Mouse (Mus musculus) embryonic facial prominence, embryonic 12.5 days (tissue): Measurements from ENCODE around the gene Gipc3. TPM values are rescaled to one million over a fixed set of nuclear protein-coding genes. Genes with fewer than 3 reads are reported as not detected.

Experiments
- ATAC-seq: fragments of 200-750 bp; cut with Nextera tagmentation; 2 replicates; pipeline ENCODE4 v1.8.0; 2017; ENCODE audit not compliant: insufficient number of reproducible peaks, insufficient read depth, low FRiP score, low TSS enrichment
- H3K27ac ChIP-seq: fragments of 300-500 bp; sonication (generic); 2 replicates; pipeline ENCODE4 v1.5.1; 2016; ENCODE audit warnings: mild to moderate bottlenecking
- H3K27me3 ChIP-seq: fragments of 300-500 bp; sonication (generic); 2 replicates; pipeline ENCODE4 v1.6.1; 2016; ENCODE audit warnings: mild to moderate bottlenecking, moderate library complexity
- H3K36me3 ChIP-seq: fragments of 300-500 bp; sonication (generic); 2 replicates; pipeline ENCODE4 v1.6.1; 2016; ENCODE audit warnings: mild to moderate bottlenecking
- H3K4me1 ChIP-seq: fragments of 300-500 bp; sonication (generic); 2 replicates; pipeline ENCODE4 v1.6.1; 2016
- H3K4me2 ChIP-seq: fragments of 300-500 bp; sonication (generic); replicated peaks from 2 replicates; pipeline ENCODE4 v1.6.1; 2016; ENCODE audit warnings: mild to moderate bottlenecking, moderate library complexity
- H3K4me3 ChIP-seq: fragments of 300-500 bp; sonication (generic); 2 replicates; pipeline ENCODE4 v1.5.1; 2016; ENCODE audit warnings: mild to moderate bottlenecking
- H3K9ac ChIP-seq: fragments of 300-500 bp; sonication (generic); 2 replicates; pipeline ENCODE4 v1.6.1; 2016; ENCODE audit warnings: mild to moderate bottlenecking, moderate library complexity
- H3K9me3 ChIP-seq: fragments of 300-500 bp; sonication (generic); 2 replicates; pipeline ENCODE4 v1.6.1; 2016; ENCODE audit warnings: mild to moderate bottlenecking, moderate library complexity
- WGBS: fragments of 180-500 bp; shearing (Covaris S2); methylation state at CpG from one replicate; pipeline ENCODE4 v1.1.7; 2016; 5-methylcytosine and 5-hydroxymethylcytosine counted together
- polyA plus RNA-seq: library from polyadenylated mRNA; unstranded; fragments of >200 nt; fragmentation: Nextera tagmentation; extraction: Ambion mirVana; gene quantifications from 2 replicates; pipeline ENCODE4 v1.2.1, GENCODE M21; 2016

Gene Gipc3
- polyA plus RNA-seq, 1 experiment from 2014 or later, result not detected

GRCm38 (mm10) chr10:81383802-81384604, 40.9 kb upstream of the Gipc3 start, which contains the start of the genes Dohh and Gm48551:
Gene Dohh (plus strand): TSS chr10:81384428.
Gene Gm48551 (plus strand): TSS chr10:81384466.
- peak within 1 kb of the TSS; percentile 75 for H3K9ac ChIP-seq
- WGBS, result 9% methylated on average over 54 of the region's 54 CpGs
- no peaks in the 10 kb centered on the region for H3K9me3 ChIP-seq
- peaks cover 33% of the 10 kb centered on the region for H3K36me3 ChIP-seq
- peak; percentile 92 for ATAC-seq
- H3K4me2 ChIP-seq, result peak within 1 kb of the TSS; percentile 82
- peaks cover 17% of the 10 kb centered on the region for H3K4me1 ChIP-seq
- peak within 1 kb of the TSS; percentile 78 for H3K4me3 ChIP-seq
- H3K27ac ChIP-seq, result peak within 1 kb of the TSS; percentile 85
- no peaks in the 10 kb centered on the region for H3K27me3 ChIP-seq

GRCm38 (mm10) chr10:81382039-81382438, 39.0 kb upstream of the Gipc3 start:
- H3K27me3 ChIP-seq, result no peaks in the 10 kb centered on the region
- peak overlapping the region; percentile 10; the same call in 1 of the 2 replicates for H3K9ac ChIP-seq
- H3K9me3 ChIP-seq, result no peaks in the 10 kb centered on the region
- WGBS, result 85% methylated on average over 5 of the region's 5 CpGs
- ATAC-seq, result no peak
- H3K27ac ChIP-seq, result no peak overlapping the region; the same call in 1 of the 2 replicates
- H3K36me3 ChIP-seq, result peaks cover 14% of the 10 kb centered on the region
- peaks cover 23% of the 10 kb centered on the region for H3K4me1 ChIP-seq
- no peak overlapping the region for H3K4me3 ChIP-seq
- no peak overlapping the region for H3K4me2 ChIP-seq

GRCm38 (mm10) chr10:81379809-81380378, 36.8 kb upstream of the Gipc3 start:
- Histone ChIP-seq H3K4me1 (peaks cover 24% of the 10 kb centered on the region), H3K9me3 (no peaks in the 10 kb centered on the region), H3K36me3 (peaks cover 11% of the 10 kb centered on the region), H3K9ac (no peak overlapping the region), H3K4me2 (no peak overlapping the region), H3K27me3 (no peaks in the 10 kb centered on the region), H3K27ac (no peak overlapping the region), H3K4me3 (no peak overlapping the region)
- WGBS, result 85% methylated on average over 6 of the region's 6 CpGs
- no peak for ATAC-seq

- Histone ChIP-seq H3K9ac (peak overlapping the region; percentile 28), H3K27me3 (no peaks in the 10 kb centered on the region), H3K9me3 (no peaks in the 10 kb centered on the region), H3K27ac (peak overlapping the region; percentile 78), H3K4me3 (peak overlapping the region; percentile 85), H3K36me3 (peaks cover 14% of the 10 kb centered on the region), H3K4me2 (peak overlapping the region; percentile 79), H3K4me1 (peaks cover 22% of the 10 kb centered on the region)
- 55% methylated on average over 3 of the region's 3 CpGs for WGBS
- no peak for ATAC-seq
These were observed 36.1 kb upstream of the Gipc3 start for GRCm38 (mm10) chr10:81379183-81379553.

- under 1% methylated on average over 45 of the region's 46 CpGs for WGBS
These were observed 35.6 kb upstream of the Gipc3 start for GRCm38 (mm10) chr10:81378553-81379182.

GRCm38 (mm10) chr10:81377793-81378552, 34.9 kb upstream of the Gipc3 start, which contains the start of gene Fzr1:
Gene Fzr1 (minus strand): TSS chr10:81378516.
- H3K27ac ChIP-seq, result peak within 1 kb of the TSS; percentile 78
- H3K4me2 ChIP-seq, result peak within 1 kb of the TSS; percentile 79
- H3K9ac ChIP-seq, result peak within 1 kb of the TSS; percentile 96
- WGBS, result 1% methylated on average over 57 of the region's 59 CpGs
- H3K4me1 ChIP-seq, result peaks cover 22% of the 10 kb centered on the region
- H3K4me3 ChIP-seq, result peak within 1 kb of the TSS; percentile 85
- no peaks in the 10 kb centered on the region for H3K27me3 ChIP-seq
- peak; percentile 41 for ATAC-seq
- no peaks in the 10 kb centered on the region for H3K9me3 ChIP-seq
- peaks cover 26% of the 10 kb centered on the region for H3K36me3 ChIP-seq

More at GRCm38 (mm10) chr10:81378553-81379182, 35.6 kb upstream of the Gipc3 start:
- Histone ChIP-seq H3K4me1 (peaks cover 22% of the 10 kb centered on the region), H3K4me2 (peak overlapping the region; percentile 79), H3K36me3 (peaks cover 19% of the 10 kb centered on the region), H3K27me3 (no peaks in the 10 kb centered on the region), H3K4me3 (peak overlapping the region; percentile 85), H3K9me3 (no peaks in the 10 kb centered on the region), H3K9ac (peak overlapping the region; percentile 28), H3K27ac (peak overlapping the region; percentile 78)
- peak; percentile 93 for ATAC-seq

GRCm38 (mm10) chr10:81377362-81377664, 34.2 kb upstream of the Gipc3 start:
- Histone ChIP-seq H3K4me3 (peak overlapping the region; percentile 85), H3K9ac (peak overlapping the region; percentile 96), H3K4me1 (peaks cover 22% of the 10 kb centered on the region), H3K27me3 (no peaks in the 10 kb centered on the region), H3K9me3 (no peaks in the 10 kb centered on the region), H3K27ac (peak overlapping the region; percentile 75; the same call in 1 of the 2 replicates), H3K36me3 (peaks cover 28% of the 10 kb centered on the region), H3K4me2 (peak overlapping the region; percentile 79)
- ATAC-seq, result no peak
- WGBS, result 56% methylated on average over 2 of the region's 2 CpGs

- H3K27me3 ChIP-seq, result no peaks in the 10 kb centered on the region
- H3K4me1 ChIP-seq, result peaks cover 22% of the 10 kb centered on the region
- no peak for ATAC-seq
- WGBS, result 31% methylated on average over 6 of the region's 6 CpGs
- peak overlapping the region; percentile 75; the same call in 1 of the 2 replicates for H3K27ac ChIP-seq
- H3K36me3 ChIP-seq, result peaks cover 31% of the 10 kb centered on the region
- peak overlapping the region; percentile 96 for H3K9ac ChIP-seq
- H3K4me3 ChIP-seq, result peak overlapping the region; percentile 85
- H3K9me3 ChIP-seq, result no peaks in the 10 kb centered on the region
- H3K4me2 ChIP-seq, result peak overlapping the region; percentile 79
These were observed 33.7 kb upstream of the Gipc3 start for GRCm38 (mm10) chr10:81376561-81377361.

- peaks cover 45% of the 10 kb centered on the region for H3K36me3 ChIP-seq
- peaks cover 22% of the 10 kb centered on the region for H3K4me1 ChIP-seq
- no peaks in the 10 kb centered on the region for H3K27me3 ChIP-seq
- H3K27ac ChIP-seq, result no peak overlapping the region
- H3K9me3 ChIP-seq, result no peaks in the 10 kb centered on the region
- no peak overlapping the region for H3K4me2 ChIP-seq
- H3K9ac ChIP-seq, result no peak overlapping the region
- 94% methylated on average over 10 of the region's 10 CpGs for WGBS
- ATAC-seq, result no peak
- no peak overlapping the region for H3K4me3 ChIP-seq
These were observed 32.3 kb upstream of the Gipc3 start for GRCm38 (mm10) chr10:81375322-81375721.

- Histone ChIP-seq H3K9me3 (no peaks in the 10 kb centered on the region), H3K27ac (no peak overlapping the region), H3K4me3 (no peak overlapping the region), H3K4me2 (no peak overlapping the region), H3K27me3 (peaks cover 35% of the 10 kb centered on the region), H3K4me1 (peaks cover 22% of the 10 kb centered on the region), H3K9ac (no peak overlapping the region), H3K36me3 (peaks cover 64% of the 10 kb centered on the region)
- no peak for ATAC-seq
- 88% methylated on average over 6 of the region's 6 CpGs for WGBS
These were observed 24.1 kb upstream of the Gipc3 start for GRCm38 (mm10) chr10:81367207-81367495.
